Mouse (Mus musculus) adrenal gland, adult 18-20 months (tissue): ENCODE results near the gene Kif14. TPM values are rescaled to one million over a fixed set of nuclear protein-coding genes. Genes with fewer than 3 reads are reported as not detected.
"Not testable (repeated sequence)": the region's sequence is repeated elsewhere in the genome, so short reads cannot be mapped to it uniquely, and the experiment has no call there.

Source experiments
- DNase-seq, 2 experiments: peaks; one replicate each; pipeline ENCODE4 v3.0.0; 2021 to 2022; ENCODE audit warnings: low spot score in 2 of 2
- total RNA-seq, 2 experiments: library from RNA; stranded (reverse); gene quantifications; 1 replicate in 1 of 2; 2 replicates in 1 of 2; pipeline ENCODE4 v1.2.3; 2021

Gene Kif14
- total RNA-seq, 2 experiments from 2014 or later = 0.23 to 0.48 TPM

- no peak for DNase-seq
Observed at GRCm38 (mm10) chr1:136554686-136555085, 88.5 kb downstream of the Kif14 start.

- no peak for DNase-seq
Observed at GRCm38 (mm10) chr1:136555892-136556291, 89.7 kb downstream of the Kif14 start.

DNA sequence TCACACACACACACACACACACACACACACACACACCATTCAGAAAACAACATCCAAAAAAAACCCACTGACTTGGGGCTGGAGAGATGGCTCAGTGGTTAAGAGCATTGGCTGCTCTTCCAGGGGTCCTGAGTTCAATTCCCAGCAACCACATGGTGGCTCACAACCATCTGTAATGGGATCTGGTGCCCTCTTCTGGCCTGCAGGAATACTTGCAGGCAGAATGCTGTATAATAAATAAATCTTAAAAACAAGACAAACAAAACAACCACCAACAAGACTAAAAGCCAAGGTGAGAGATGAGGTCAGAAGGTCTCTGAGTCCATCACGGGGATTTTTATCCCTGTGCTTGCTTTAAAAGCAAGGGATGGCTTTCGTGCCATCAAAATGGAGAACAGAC lies 90.5 kb downstream of the Kif14 start:
- not testable (repeated sequence) for DNase-seq

- no peak for DNase-seq
Observed at GRCm38 (mm10) chr1:136557436-136557835, 91.3 kb downstream of the Kif14 start.

DNA sequence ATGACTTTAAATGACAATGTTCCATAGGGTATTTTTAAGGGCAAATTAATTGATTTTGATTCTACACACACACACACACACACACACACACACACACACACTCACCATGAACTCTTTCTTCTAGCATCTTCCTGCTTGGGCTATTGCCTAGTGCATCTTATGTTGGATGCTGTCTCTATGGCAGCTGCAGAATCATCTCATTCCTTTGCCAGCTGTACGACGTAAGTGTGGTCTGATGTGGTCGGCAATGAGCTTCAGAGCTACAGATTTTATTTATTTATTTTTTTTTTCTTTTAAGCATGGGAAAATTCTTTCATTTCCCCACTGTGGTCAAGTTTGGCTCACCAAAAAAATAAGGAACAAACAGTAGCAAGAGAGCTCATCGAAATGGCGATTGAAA lies 92.6 kb downstream of the Kif14 start:
- no peak for DNase-seq

GRCm38 (mm10) chr1:136559284-136559683 lies 93.1 kb downstream of the Kif14 start:
- DNase-seq = no peak

DNA sequence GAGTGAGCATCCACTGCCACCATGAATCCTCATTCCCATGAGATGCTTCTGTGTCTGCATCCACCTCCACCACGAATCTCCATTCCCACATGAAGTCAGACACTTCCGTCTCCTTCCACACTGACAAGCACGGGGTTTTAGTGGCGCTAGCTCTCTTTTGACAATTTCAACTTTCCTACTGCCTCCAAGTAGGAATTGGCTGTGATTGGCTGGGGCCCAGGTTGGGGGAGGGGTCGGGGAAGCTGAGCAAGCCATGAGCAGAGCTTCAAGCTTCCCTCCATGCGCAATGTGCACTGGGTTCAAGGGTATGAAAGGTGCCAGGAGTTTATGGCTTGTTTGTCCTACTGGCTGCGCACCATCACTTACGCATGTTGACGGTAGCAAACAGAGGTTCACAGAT lies 93.6 kb downstream of the Kif14 start:
- DNase-seq = no peak

DNA sequence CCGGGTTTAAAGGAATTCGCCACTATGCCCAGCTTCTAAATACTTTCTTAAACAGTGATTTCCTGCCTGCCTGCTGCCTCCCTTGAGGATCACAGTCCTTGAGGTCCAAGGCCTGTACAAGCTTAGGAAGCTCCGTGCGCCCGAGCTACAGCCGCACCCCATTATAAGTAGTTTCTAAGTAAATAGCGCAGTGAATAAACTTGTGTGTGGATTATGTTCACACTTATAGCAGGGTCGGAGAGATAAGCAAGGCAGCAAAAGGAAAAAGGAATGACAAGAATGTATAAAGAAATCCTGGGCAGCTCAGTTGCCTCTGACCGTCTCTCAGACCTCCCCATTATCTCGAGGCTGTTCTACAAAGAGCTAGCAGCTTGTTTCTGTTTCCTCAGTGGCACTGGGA lies 95.7 kb downstream of the Kif14 start:
- DNase-seq = no peak

GRCm38 (mm10) chr1:136563149-136563548 lies 97.0 kb downstream of the Kif14 start:
- no peak for DNase-seq

DNA sequence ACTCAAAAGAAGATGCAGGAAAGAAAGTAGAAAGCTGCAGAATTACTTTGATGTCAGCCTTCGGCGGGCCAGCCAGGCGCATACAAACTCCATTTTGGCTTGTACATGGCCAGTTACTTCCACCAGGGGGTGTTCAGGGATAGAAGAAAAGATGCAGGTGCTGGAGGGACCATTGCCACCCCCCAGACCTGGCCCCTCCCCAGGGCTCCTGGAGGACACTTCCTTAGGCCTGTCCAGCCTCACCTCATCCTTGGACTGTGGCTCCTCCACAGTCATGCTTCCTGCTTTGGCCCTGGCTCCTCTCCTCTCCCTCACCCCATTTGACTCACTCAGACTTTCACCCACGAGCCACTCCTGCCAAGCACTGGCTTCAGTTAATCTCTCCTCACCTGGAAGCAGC lies 98.8 kb downstream of the Kif14 start:
- no peak for DNase-seq

DNA sequence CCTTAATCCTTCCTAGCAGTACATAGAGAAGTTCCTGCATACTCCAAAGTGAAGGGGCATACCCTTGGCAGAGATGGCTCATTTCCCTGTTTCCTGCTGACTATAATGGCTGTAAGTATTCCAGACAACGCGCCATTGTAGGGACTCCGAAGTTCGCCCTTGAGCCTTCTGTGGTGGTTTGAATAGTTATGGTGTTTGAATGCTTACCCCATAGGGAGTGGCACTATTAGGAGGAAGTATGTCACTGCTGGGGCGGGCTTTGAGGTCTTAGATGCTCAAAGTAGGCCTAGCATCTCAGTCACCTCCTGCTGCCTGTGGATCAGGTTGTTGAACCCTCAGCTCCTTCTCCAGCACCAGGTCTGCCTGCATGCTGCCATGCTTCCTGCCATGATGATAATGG lies 100.2 kb downstream of the Kif14 start:
- DNase-seq = no peak

DNA sequence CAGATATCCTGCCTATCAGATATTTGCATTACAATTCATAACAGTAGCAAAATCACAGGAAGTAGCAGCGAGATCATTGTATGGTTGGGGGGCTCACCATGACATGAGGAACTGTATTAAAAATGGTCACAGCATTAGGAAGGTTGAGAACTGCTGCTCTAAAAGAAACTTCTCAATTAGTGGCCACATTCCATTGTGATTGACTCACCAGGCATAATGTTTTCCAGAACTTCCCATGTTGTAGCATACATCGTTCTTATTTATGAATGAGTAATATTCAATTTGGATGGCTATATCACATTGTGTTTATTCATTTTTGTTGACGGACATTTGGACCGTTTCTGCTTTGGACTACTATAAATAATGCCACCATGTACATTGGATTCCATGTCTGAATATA lies 101.5 kb downstream of the Kif14 start:
- DNase-seq = no peak

GRCm38 (mm10) chr1:136568738-136569194 lies 102.6 kb downstream of the Kif14 start:
- no peak for DNase-seq

- DNase-seq = no peak
Observed at GRCm38 (mm10) chr1:136569206-136569605, 103.1 kb downstream of the Kif14 start.

DNA sequence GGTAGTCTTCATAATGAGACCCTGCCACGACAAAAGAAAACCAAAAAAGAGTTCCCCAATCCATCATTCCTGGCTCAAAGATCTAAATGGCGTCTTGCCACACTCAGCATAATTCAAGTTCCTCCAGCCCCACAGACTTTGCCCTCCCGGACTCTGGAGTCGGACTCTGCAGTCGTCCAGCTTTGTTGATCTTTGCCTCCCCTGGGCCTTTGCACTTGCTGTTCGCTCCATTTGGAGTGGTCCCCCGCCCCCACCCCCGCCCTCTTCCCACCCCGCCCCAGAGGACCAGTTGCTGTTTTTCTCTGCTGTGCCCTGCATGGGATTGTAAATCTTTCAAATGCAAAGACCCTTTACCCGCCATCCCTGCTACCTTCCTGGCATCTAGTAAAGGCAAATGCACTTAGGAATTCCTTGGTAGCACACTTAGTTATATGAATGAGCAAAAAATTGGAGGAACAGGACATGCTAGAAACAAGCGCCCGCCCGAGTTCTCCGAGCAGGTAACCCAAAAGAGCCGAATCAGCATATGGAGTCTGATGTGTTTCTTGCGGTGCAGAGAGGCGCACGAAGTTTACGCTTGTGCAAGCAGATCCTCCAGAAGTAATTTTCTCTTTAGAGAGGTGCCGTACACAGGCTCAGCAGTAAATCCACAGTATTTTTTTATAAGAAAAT lies 103.6 kb downstream of the Kif14 start:
- DNase-seq = no peak

DNA sequence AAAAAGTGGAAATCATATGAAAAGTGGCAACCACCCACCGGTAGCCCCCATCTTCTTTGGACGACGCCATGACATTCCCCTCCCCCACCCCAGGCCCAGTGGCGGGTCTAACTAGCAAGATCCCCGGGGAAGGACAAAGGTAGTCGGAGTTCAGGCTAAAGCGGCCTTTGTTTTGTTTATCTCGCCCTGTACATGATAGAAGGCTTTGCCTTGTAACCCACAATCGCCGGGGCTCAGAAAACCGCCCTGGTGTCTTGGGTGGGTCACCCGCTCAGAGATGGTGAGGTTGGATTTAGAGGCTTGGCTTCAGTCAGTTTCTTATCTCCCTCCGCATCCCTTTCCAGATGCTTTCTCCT lies 104.1 kb downstream of the Kif14 start:
- DNase-seq = no peak

- no peak for DNase-seq
Observed at GRCm38 (mm10) chr1:136570976-136571375, 104.8 kb downstream of the Kif14 start.

DNA sequence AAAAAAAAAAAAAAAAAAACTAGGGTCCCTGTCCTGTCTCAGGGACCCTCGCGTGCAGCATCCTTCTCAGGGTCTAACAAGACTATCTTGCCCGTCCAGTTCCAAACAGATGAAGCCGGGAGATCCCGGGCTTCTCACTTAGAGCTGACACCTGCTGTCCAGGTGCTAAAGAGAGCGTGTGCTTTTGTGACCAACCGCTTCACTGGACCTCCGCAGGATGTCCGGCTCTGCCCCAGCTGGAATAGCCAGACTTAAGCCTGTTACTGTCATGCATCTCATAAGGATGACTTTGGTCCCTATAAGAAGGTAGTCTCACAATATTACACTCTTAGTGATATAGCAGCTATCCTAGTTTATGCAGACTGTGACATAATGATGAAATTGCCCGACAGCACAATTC lies 105.4 kb downstream of the Kif14 start:
- DNase-seq = no peak

DNA sequence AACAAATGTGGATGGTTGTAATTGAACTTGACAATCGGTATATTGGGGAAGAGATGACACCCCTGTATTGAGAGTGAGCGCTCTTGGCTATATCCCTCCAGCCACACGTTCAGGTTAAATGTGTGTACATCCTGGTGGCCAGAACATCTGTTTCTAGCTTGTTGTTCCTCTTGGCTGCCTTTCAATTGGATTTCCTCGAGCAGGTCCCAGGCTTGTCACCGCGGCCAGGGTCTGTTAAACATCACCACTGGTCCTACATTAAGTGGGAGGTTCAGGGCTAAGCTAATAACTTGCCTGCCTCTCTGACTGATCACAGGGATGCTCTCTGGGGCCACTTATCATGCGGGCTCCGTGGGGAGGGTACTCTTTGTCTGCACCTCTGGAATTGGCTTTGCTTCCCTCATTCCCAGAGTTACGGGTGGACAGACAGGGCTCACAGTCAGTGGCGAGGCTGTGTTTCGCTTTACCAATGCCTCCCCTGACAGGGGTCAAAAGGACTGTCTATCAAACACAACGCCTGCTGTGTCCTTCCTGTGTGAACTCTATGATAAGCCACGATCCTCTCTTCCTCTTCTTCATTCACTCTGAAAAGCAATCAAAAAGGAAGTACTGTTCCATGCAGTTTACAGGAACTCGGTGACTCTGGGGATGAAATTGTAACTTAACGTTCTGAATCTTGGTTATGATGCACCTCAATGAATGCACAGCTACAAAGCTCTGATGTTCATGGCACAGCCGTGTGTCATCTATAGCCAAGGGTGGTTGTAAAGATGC lies 111.9 kb downstream of the Kif14 start:
- no peak for DNase-seq

GRCm38 (mm10) chr1:136579360-136579759 lies 113.2 kb downstream of the Kif14 start:
- DNase-seq = no peak

- DNase-seq = no peak
Observed at GRCm38 (mm10) chr1:136580266-136580665, 114.1 kb downstream of the Kif14 start.
